Mouse (Mus musculus) heart, embryonic 13.5 days (tissue): ENCODE measurements around the gene 2300002M23Rik. TPM values are rescaled to one million over a fixed set of nuclear protein-coding genes. Genes with fewer than 3 reads are reported as not detected.

Experiments used
- ATAC-seq: fragments of 200-750 bp; cut with Nextera tagmentation; 2 replicates; pipeline ENCODE4 v1.8.0; 2017; ENCODE audit warnings: moderate TSS enrichment; ENCODE audit not compliant: insufficient number of reproducible peaks, low FRiP score, low TSS enrichment; ENCODE audit errors: extremely low read depth
- H3K27ac ChIP-seq: fragments of 300-500 bp; sonication (generic); replicated peaks from 2 replicates; pipeline ENCODE4 v1.5.1; 2015; ENCODE audit warnings: moderate library complexity, mild to moderate bottlenecking, inconsistent platforms
- H3K27me3 ChIP-seq: fragments of 300-500 bp; sonication (generic); replicated peaks from 2 replicates; pipeline ENCODE4 v1.6.1; 2015; ENCODE audit warnings: mild to moderate bottlenecking, inconsistent platforms
- H3K36me3 ChIP-seq: fragments of 300-500 bp; sonication (generic); 2 replicates; pipeline ENCODE4 v1.6.1; 2015; ENCODE audit warnings: mild to moderate bottlenecking, inconsistent platforms
- H3K4me1 ChIP-seq: fragments of 300-500 bp; sonication (generic); 2 replicates; pipeline ENCODE4 v1.6.1; 2015; ENCODE audit warnings: inconsistent platforms
- H3K4me2 ChIP-seq: fragments of 300-500 bp; sonication (generic); 2 replicates; pipeline ENCODE4 v1.6.1; 2015; ENCODE audit warnings: inconsistent platforms, mild to moderate bottlenecking, moderate library complexity
- H3K4me3 ChIP-seq: fragments of 300-500 bp; sonication (generic); 2 replicates; pipeline ENCODE4 v1.5.1; 2015; ENCODE audit warnings: moderate library complexity, mild to moderate bottlenecking, inconsistent platforms
- H3K9ac ChIP-seq: fragments of 300-500 bp; sonication (generic); 2 replicates; pipeline ENCODE4 v1.6.1; 2015; ENCODE audit warnings: inconsistent platforms, mild to moderate bottlenecking, moderate library complexity
- H3K9me3 ChIP-seq: fragments of 300-500 bp; sonication (generic); 2 replicates; pipeline ENCODE4 v1.6.1; 2016; ENCODE audit warnings: inconsistent platforms
- WGBS: fragments of 180-500 bp; shearing (Covaris S2); methylation state at CpG from one replicate; pipeline ENCODE4 v1.1.7; 2015; ENCODE audit warnings: mixed read lengths; 5-methylcytosine and 5-hydroxymethylcytosine counted together
- polyA plus RNA-seq: library from polyadenylated mRNA; unstranded; fragments of >200 nt; fragmentation: Nextera tagmentation; extraction: Ambion mirVana; gene quantifications from 2 replicates; pipeline ENCODE4 v1.2.1, GENCODE M21; 2015

Gene 2300002M23Rik
- polyA plus RNA-seq, 1 experiment from 2014 or later, result not detected

DNA sequence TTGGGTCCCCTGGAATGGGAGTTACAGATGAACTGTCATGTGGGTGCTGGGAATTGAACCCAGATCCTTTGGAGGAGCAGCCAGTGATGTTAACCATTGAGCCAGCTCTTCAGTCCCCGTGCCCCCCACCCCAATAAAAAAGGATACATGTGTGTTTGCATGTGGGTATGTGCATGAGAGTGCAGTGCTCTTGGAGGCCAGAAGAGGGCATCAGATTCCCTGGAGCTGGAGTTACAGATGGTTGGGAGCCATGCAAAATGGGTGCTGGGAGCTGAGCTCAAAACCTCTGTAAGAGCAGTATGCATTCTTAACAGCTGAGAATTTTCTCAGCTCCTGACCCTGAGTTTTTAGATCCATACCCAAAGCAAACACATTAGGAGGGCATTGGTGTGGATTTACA, 20.0 kb downstream of the 2300002M23Rik start:
- H3K9me3 ChIP-seq, result no peaks in the 10 kb centered on the region
- peaks cover 9% of the 10 kb centered on the region for H3K27me3 ChIP-seq
- WGBS, result 76% methylated on average over 1 of the region's 1 CpGs
- no peak overlapping the region for H3K27ac ChIP-seq
- H3K4me2 ChIP-seq, result no peak overlapping the region
- H3K9ac ChIP-seq, result no peak overlapping the region
- ATAC-seq, result no peak
- H3K36me3 ChIP-seq, result no peaks in the 10 kb centered on the region
- H3K4me1 ChIP-seq, result peaks cover 3% of the 10 kb centered on the region; the same call in 1 of the 2 replicates
- no peak overlapping the region for H3K4me3 ChIP-seq

DNA sequence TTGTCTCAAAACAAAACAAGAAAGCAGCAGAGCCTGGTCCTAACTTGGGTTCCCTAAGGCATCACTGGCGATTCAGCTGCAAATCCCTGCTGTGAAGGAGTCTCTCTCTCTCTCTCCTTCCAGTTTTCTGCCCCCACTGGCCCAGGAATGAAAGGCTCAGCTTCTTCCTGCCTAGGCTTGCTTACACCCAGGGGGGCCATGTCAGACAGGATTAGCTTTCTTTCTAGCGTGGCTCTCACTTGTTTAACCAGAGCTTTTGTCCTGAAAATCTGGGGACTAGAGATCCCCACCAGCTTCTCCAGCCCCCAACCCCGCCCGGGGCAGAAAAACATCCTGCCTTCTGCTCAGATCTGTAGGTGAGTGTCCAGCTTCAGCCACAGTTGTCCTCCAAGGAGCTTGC, 21.1 kb downstream of the 2300002M23Rik start:
- no peak for ATAC-seq
- H3K9ac ChIP-seq, result no peak overlapping the region
- H3K4me2 ChIP-seq, result no peak overlapping the region
- WGBS, result 31% methylated on average over 4 of the region's 4 CpGs
- no peaks in the 10 kb centered on the region for H3K36me3 ChIP-seq
- peaks cover 9% of the 10 kb centered on the region for H3K27me3 ChIP-seq
- no peak overlapping the region for H3K4me3 ChIP-seq
- no peak overlapping the region for H3K27ac ChIP-seq
- no peaks in the 10 kb centered on the region for H3K9me3 ChIP-seq
- H3K4me1 ChIP-seq, result peaks cover 3% of the 10 kb centered on the region; the same call in 1 of the 2 replicates

DNA sequence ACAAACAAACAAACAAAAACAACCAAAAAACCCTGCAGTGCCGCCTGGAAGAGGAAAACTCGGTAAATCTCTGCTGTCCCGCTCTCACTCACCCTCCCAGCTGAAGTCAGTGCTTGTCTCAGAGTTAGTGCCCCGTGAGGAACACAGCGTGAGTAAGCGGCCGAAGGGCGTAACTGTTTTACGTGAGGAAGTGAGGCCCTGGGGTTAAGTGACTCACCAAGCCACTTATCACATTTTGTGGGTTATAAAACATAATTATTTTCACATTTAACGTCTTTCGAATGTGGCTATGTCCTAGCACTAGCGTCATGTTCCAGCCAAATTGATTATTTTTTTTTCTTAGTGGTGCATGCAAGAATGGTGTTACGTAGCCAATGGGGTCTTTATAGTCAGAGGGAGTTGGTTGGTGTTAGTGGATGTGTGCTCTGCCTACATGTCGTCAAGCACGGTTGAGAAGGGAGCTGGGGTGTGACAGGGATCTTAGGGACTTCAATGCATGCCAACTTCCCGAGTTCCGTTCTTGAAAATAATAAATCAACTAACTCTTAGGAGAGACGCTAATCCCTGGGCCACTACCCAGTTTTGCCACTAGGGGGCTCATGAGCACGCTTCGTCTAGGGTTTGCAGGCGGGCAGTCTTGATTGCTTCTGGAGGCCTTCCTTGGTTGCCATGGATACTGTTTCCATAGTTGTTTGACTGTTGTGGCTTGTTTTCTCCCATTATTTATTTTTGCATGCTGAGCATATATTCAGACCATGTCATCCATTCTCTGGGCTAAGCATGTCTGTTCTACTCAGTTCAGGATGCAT, 23.4 kb downstream of the 2300002M23Rik start:
- no peaks in the 10 kb centered on the region for H3K9me3 ChIP-seq
- 44% methylated on average over 21 of the region's 21 CpGs for WGBS
- H3K27ac ChIP-seq, result no peak overlapping the region
- no peaks in the 10 kb centered on the region for H3K4me1 ChIP-seq
- H3K4me2 ChIP-seq, result peak overlapping the region; percentile 8; the same call in 1 of the 2 replicates
- ATAC-seq, result no peak
- no peak overlapping the region for H3K9ac ChIP-seq
- H3K4me3 ChIP-seq, result no peak overlapping the region
- peaks cover 4% of the 10 kb centered on the region for H3K27me3 ChIP-seq
- H3K36me3 ChIP-seq, result no peaks in the 10 kb centered on the region

DNA sequence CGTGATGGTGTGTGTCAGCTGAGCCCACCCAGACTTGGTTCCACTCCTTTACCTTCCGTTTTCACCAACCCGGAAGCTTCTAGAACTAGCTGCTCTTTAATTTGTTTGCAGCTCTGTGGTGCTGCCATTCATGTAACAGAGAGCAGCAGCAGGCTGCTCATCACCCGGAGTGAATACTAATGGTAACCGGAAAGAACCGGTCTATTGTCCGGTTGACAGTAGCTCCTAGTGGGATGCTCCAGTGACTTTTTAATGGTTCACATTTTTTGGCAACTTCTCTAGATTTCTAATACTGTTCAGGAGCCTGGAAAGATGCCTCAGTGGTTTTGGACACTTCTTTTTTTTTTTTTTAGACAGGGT, 23.9 kb downstream of the 2300002M23Rik start:
- Histone ChIP-seq H3K9ac (no peak overlapping the region), H3K27me3 (no peaks in the 10 kb centered on the region; the same call in 1 of the 2 replicates), H3K27ac (no peak overlapping the region), H3K4me1 (no peaks in the 10 kb centered on the region), H3K4me3 (no peak overlapping the region), H3K9me3 (no peaks in the 10 kb centered on the region), H3K4me2 (no peak overlapping the region), H3K36me3 (no peaks in the 10 kb centered on the region)
- ATAC-seq, result no peak
- WGBS, result 86% methylated on average over 7 of the region's 7 CpGs

DNA sequence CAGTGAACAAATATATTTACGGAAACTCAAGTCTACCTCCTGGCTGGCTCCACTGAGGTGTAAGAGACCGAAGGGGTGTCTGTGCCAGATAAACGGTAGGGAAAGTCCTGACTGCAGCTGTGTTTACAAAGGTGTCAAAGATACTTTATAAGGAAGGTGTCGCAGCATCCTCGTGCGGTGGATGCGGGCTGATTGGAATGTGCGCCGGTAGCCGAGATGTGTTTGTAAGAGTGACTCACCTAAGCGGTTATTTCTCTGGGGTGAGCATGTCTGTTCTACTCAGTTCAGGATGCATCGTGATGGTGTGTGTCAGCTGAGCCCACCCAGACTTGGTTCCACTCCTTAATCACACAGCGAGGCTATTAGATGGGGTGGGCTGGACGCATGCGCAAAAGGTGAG, 24.5 kb downstream of the 2300002M23Rik start:
- no peak overlapping the region for H3K9ac ChIP-seq
- H3K4me3 ChIP-seq, result no peak overlapping the region
- no peaks in the 10 kb centered on the region; the same call in 1 of the 2 replicates for H3K27me3 ChIP-seq
- no peak overlapping the region for H3K27ac ChIP-seq
- WGBS, result 88% methylated on average over 15 of the region's 15 CpGs
- H3K36me3 ChIP-seq, result no peaks in the 10 kb centered on the region
- no peaks in the 10 kb centered on the region for H3K9me3 ChIP-seq
- no peak for ATAC-seq
- no peaks in the 10 kb centered on the region for H3K4me1 ChIP-seq
- H3K4me2 ChIP-seq, result no peak overlapping the region

DNA sequence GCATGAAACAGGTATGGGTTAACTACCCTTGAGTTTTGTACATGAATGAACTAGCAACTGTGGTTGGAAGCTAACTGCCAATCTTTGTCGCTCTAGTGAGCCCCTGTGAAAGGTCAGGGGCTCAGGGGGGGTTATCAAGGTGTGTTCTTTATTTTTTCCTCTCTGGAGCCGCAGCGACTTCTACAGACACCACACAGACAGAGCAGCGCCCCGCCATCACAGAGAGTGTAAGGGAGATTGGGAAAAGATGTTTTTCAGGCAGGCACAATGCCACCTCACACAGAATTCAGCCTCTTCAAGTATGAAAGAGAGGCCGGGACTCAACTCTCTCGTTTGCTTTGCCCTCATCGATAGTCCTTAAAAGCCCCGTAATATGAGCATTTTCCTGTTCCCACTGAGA, 24.9 kb downstream of the 2300002M23Rik start:
- Histone ChIP-seq H3K4me3 (no peak overlapping the region), H3K4me1 (no peaks in the 10 kb centered on the region), H3K27ac (no peak overlapping the region), H3K4me2 (no peak overlapping the region), H3K9ac (no peak overlapping the region), H3K27me3 (no peaks in the 10 kb centered on the region; the same call in 1 of the 2 replicates), H3K9me3 (0 out of 2 replicates have a peak, but pooled peaks cover 3% of the 10 kb centered on the region), H3K36me3 (no peaks in the 10 kb centered on the region)
- 73% methylated on average over 9 of the region's 9 CpGs for WGBS
- no peak for ATAC-seq

DNA sequence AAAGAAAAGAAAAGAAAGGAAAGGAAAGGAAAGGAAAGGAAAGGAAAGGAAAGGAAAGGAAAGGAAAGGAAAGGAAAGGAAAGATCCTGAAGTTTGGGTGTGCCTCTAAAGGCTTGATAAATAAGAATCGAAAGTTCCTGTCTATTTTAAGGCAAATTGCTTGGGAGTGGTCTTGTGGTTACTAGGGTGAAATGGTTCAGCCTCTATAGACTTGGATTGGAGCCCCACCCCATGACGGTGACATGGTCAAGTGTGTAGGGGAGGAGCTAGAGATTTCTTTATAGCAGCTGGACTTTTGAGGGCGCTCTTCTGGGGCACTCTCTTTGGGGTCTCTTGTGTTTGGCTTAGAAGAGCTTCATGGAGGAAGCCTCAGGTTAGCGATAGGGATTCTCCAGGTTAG, 26.5 kb downstream of the 2300002M23Rik start:
- H3K27ac ChIP-seq, result no peak overlapping the region
- H3K36me3 ChIP-seq, result no peaks in the 10 kb centered on the region

DNA sequence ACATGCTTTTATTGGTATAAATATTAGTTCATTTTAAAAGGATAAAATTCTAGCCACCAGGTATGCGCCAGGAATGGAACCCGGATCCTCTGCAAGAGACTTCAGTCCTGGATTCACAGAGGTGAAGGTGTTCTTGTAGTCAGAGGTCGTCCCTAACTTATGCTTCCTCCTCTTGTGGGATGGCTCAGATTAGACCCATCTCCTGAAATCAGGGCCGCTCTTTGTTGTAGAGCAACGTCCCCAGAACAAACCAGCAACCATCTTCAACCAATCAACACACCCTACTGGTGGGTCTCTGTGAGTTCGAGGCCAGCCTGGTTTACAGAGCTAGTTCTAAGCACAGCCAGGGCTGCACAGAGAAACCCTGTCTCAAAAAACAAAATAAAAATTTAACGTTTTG, 27.2 kb downstream of the 2300002M23Rik start:
- Histone ChIP-seq H3K27me3 (no peaks in the 10 kb centered on the region; the same call in 1 of the 2 replicates), H3K4me1 (no peaks in the 10 kb centered on the region), H3K9ac (no peak overlapping the region), H3K4me2 (no peak overlapping the region), H3K4me3 (no peak overlapping the region), H3K36me3 (no peaks in the 10 kb centered on the region), H3K27ac (no peak overlapping the region), H3K9me3 (0 out of 2 replicates have a peak, but pooled peaks cover 6% of the 10 kb centered on the region)
- WGBS, result 71% methylated on average over 7 of the region's 7 CpGs
- no peak for ATAC-seq

More for the DNA sequence above, 26.5 kb downstream of the 2300002M23Rik start:
- no peak for ATAC-seq
- WGBS, result 29% methylated on average over 4 of the region's 4 CpGs
- Histone ChIP-seq H3K9me3 (0 out of 2 replicates have a peak, but pooled peaks cover 6% of the 10 kb centered on the region), H3K4me1 (no peaks in the 10 kb centered on the region), H3K4me2 (no peak overlapping the region), H3K4me3 (no peak overlapping the region), H3K9ac (no peak overlapping the region), H3K27me3 (no peaks in the 10 kb centered on the region; the same call in 1 of the 2 replicates)

DNA sequence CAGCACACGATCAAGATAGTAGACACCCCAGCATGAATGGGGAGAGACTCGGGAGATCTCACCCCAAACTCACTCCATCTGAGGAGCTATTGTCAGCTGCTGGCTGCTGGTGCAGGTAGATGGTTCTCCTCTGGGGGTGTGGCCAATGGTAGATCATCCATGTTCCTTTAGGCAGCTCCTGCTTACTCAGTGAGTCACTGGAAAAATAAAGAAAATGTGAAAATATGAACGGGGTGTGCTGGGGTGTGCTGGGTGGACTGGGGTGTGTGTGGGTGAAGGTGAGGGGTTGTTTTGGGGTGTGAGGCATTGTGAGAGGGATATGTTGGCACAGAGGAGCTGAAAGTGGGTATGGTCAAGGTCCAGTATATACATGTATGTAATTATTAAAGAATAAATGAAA, 30.1 kb downstream of the 2300002M23Rik start:
- 83% methylated on average over 3 of the region's 3 CpGs for WGBS
- peaks cover 9% of the 10 kb centered on the region for H3K27me3 ChIP-seq
- H3K9me3 ChIP-seq, result 0 out of 2 replicates have a peak, but pooled peaks cover 6% of the 10 kb centered on the region
- no peak overlapping the region for H3K9ac ChIP-seq
- no peaks in the 10 kb centered on the region for H3K4me1 ChIP-seq
- no peak for ATAC-seq
- no peak overlapping the region for H3K4me3 ChIP-seq
- H3K4me2 ChIP-seq, result no peak overlapping the region
- H3K36me3 ChIP-seq, result no peaks in the 10 kb centered on the region
- H3K27ac ChIP-seq, result no peak overlapping the region

DNA sequence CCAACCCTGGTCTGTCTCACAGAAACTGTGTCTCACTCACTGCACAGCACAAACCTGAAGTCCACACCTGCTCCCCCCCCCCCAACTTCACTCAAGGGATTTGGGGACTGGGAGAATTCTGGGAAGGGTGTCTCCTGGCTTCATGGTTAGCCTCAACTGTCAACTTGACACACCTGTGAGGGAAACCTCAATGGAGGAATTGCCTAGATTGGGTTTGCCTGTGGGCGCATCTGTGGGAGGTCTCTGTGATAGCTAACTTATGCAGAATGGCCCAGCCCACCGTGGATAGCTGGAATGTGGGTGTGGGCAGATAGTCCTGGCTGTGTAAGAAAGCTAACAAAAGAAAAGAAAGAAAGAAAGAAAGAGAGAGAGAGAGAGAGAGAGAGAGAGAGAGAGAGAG, 34.0 kb downstream of the 2300002M23Rik start, which contains the start of gene Sfta2:
Sfta2 (plus strand) TSS at position 301 of the 400 bp plus-strand sequence.
- H3K9ac ChIP-seq, result no peak within 1 kb of the TSS
- 53% methylated on average over 2 of the region's 2 CpGs for WGBS
- H3K27me3 ChIP-seq, result peaks cover 21% of the 10 kb centered on the region
- ATAC-seq, result no peak
- H3K4me3 ChIP-seq, result no peak within 1 kb of the TSS
- H3K4me1 ChIP-seq, result no peaks in the 10 kb centered on the region
- H3K36me3 ChIP-seq, result no peaks in the 10 kb centered on the region
- 0 out of 2 replicates have a peak, but pooled peaks cover 6% of the 10 kb centered on the region for H3K9me3 ChIP-seq
- H3K27ac ChIP-seq, result no peak within 1 kb of the TSS
- H3K4me2 ChIP-seq, result no peak within 1 kb of the TSS

GRCm38 (mm10) chr17:35601736-35602354, 34.6 kb downstream of the 2300002M23Rik start:
- ATAC-seq, result no peak

More at GRCm38 (mm10) chr17:35601736-35602354, 34.6 kb downstream of the 2300002M23Rik start:
- Histone ChIP-seq H3K9me3 (0 out of 2 replicates have a peak, but pooled peaks cover 5% of the 10 kb centered on the region), H3K27ac (no peak overlapping the region), H3K36me3 (no peaks in the 10 kb centered on the region), H3K27me3 (peaks cover 21% of the 10 kb centered on the region), H3K4me1 (no peaks in the 10 kb centered on the region), H3K9ac (no peak overlapping the region), H3K4me3 (no peak overlapping the region), H3K4me2 (no peak overlapping the region)
- WGBS, result 46% methylated on average over 8 of the region's 8 CpGs
